Mouse (Mus musculus) kidney, postnatal 0 days (tissue): ENCODE data around the gene Zfhx2. TPM values are rescaled to one million over a fixed set of nuclear protein-coding genes. Genes with fewer than 3 reads are reported as not detected.

Source experiments
- ATAC-seq: fragments of 200-750 bp; cut with Nextera tagmentation; replicated peaks from 2 replicates; pipeline ENCODE4 v1.8.0; 2017; ENCODE audit warnings: low read depth, moderate number of reproducible peaks, moderate TSS enrichment, moderate library complexity; ENCODE audit not compliant: low FRiP score
- DNase-seq: peaks from one replicate; pipeline ENCODE4 v3.0.0-alpha.2; 2016; ENCODE audit warnings: low spot score
- H3K27ac ChIP-seq: fragments of 300-500 bp; sonication (generic); 2 replicates; pipeline ENCODE4 v1.5.1; 2014; ENCODE audit warnings: mild to moderate bottlenecking
- H3K27me3 ChIP-seq: fragments of 300-500 bp; sonication (generic); 2 replicates; pipeline ENCODE4 v1.6.1; 2014; ENCODE audit warnings: low read length, mixed read lengths; ENCODE audit not compliant: insufficient read depth
- H3K36me3 ChIP-seq: fragments of 300-500 bp; sonication (generic); 2 replicates; pipeline ENCODE4 v1.6.1; 2014; ENCODE audit warnings: low read length, mixed read lengths; ENCODE audit not compliant: insufficient read depth
- H3K4me1 ChIP-seq: fragments of 300-500 bp; sonication (generic); replicated peaks from 2 replicates; pipeline ENCODE4 v1.6.1; 2014; ENCODE audit warnings: antibody characterized with exemption, low read length, mixed read lengths; ENCODE audit not compliant: insufficient read depth
- H3K4me2 ChIP-seq: fragments of 300-500 bp; sonication (generic); 2 replicates; pipeline ENCODE4 v1.6.1; 2014; ENCODE audit warnings: mild to moderate bottlenecking, low read length, moderate library complexity, mixed read lengths
- H3K4me3 ChIP-seq: fragments of 300-500 bp; sonication (generic); replicated peaks from 2 replicates; pipeline ENCODE4 v1.5.1; 2014; ENCODE audit warnings: low read depth, low read length
- H3K9ac ChIP-seq: fragments of 300-500 bp; sonication (generic); 2 replicates; pipeline ENCODE4 v1.6.1; 2014; ENCODE audit warnings: low read depth, low read length
- H3K9me3 ChIP-seq: fragments of 300-500 bp; sonication (generic); replicated peaks from 2 replicates; pipeline ENCODE4 v1.6.1; 2016; ENCODE audit warnings: low read length, inconsistent platforms, mixed read lengths
- CTCF ChIP-seq: IDR thresholded peaks from 2 replicates; pipeline ENCODE4 v1.5.1; 2016; ENCODE audit warnings: antibody characterized with exemption, low read depth, mild to moderate bottlenecking, moderate library complexity
- WGBS: fragments of 180-500 bp; shearing (Covaris S2); extraction: QIAGEN DNeasy Blood & Tissue Kit; methylation state at CpG from one replicate; pipeline ENCODE4 v1.1.7; 2014; 5-methylcytosine and 5-hydroxymethylcytosine counted together
- polyA plus RNA-seq: library from polyadenylated mRNA; unstranded; fragments of >200 nt; fragmentation: Nextera tagmentation; extraction: Ambion mirVana; gene quantifications from 2 replicates; pipeline ENCODE4 v1.2.1, GENCODE M21; 2015

Zfhx2 gene
- polyA plus RNA-seq, 1 experiment from 2014 or later, result 2.0 TPM

DNA sequence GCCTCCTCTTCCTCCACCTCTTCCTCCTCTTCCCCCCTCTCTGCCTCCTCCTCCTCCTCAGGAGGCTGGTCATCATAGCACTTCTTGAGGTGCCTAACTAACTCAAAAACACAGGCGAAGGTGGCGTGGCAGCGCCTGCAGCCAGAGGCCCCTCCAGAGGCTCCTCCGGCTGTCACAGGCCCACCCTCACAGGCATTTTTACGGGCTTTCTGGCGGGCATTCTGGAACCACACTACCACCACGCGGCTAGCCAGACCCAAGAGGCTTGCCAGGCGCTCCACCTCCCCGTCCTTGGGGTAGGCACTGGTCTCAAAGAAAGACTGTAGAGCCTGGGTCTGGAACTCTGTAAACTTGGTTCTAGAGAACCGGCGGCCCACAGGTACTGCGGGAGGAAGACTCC is 26.7 kb downstream of the Zfhx2 start:
- no peaks in the 10 kb centered on the region for H3K27me3 ChIP-seq
- H3K4me1 ChIP-seq, result peaks cover 6% of the 10 kb centered on the region; the same call in 1 of the 2 replicates
- no peaks in the 10 kb centered on the region for H3K9me3 ChIP-seq
- 0 out of 2 replicates have a peak, but pooled peaks cover 6% of the 10 kb centered on the region for H3K36me3 ChIP-seq
- H3K9ac ChIP-seq, result no peak overlapping the region
- H3K27ac ChIP-seq, result no peak overlapping the region
- no peak overlapping the region for H3K4me3 ChIP-seq
- DNase-seq (no peak), ATAC-seq (no peak)
- no peak for TF ChIP-seq CTCF
- 92% methylated on average over 13 of the region's 13 CpGs for WGBS
- H3K4me2 ChIP-seq, result no peak overlapping the region

DNA sequence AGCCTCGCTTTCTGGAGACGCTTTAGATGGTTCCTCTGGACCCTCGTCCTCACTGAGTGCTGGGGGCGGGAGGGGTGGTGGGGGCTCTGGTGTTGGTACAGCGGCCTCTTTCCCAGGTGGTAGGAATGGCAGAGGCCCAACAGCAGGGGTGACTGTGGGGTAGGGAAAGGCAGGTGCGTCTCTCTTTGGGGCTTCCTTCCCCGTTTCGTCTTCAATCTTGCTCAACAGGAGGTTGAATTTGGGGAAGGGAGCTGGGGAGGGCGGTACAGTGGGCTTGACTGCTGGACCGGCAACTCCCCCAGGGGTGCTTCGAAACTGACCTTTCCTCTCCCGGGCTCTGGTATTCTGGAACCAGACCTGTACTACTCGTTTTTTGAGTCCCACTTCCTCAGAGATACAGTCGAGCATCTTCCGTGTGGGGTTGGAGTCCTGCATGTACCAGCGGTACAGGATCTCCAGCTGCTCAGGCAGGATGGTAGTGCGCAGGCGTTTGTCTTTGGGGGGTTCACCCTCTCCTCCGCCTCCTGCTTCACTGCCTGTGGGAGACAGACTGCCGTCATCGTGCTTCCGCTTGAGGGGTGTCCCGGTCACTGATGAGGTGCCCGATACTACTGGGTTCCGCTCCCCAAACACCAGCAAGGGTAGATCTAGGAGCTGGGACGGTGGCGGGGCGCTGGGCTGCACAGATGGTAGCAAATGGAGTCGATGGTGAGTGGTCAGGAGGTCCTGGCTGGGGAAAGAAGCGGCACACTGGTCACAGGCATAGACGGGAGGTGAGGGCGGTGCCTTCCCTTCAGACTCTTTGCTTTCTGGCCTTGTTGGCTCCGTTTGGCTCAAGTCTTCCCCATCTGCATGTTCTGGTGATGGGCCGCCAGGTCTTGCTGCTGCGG is 27.4 kb downstream of the Zfhx2 start:
- Histone ChIP-seq H3K9ac (no peak overlapping the region), H3K36me3 (0 out of 2 replicates have a peak, but pooled peaks cover 6% of the 10 kb centered on the region), H3K4me3 (no peak overlapping the region), H3K4me1 (peaks cover 6% of the 10 kb centered on the region; the same call in 1 of the 2 replicates), H3K4me2 (no peak overlapping the region), H3K9me3 (no peaks in the 10 kb centered on the region), H3K27ac (no peak overlapping the region), H3K27me3 (no peaks in the 10 kb centered on the region)
- ATAC-seq (no peak), DNase-seq (no peak)
- 82% methylated on average over 35 of the region's 35 CpGs for WGBS
- no peak for TF ChIP-seq CTCF

DNA sequence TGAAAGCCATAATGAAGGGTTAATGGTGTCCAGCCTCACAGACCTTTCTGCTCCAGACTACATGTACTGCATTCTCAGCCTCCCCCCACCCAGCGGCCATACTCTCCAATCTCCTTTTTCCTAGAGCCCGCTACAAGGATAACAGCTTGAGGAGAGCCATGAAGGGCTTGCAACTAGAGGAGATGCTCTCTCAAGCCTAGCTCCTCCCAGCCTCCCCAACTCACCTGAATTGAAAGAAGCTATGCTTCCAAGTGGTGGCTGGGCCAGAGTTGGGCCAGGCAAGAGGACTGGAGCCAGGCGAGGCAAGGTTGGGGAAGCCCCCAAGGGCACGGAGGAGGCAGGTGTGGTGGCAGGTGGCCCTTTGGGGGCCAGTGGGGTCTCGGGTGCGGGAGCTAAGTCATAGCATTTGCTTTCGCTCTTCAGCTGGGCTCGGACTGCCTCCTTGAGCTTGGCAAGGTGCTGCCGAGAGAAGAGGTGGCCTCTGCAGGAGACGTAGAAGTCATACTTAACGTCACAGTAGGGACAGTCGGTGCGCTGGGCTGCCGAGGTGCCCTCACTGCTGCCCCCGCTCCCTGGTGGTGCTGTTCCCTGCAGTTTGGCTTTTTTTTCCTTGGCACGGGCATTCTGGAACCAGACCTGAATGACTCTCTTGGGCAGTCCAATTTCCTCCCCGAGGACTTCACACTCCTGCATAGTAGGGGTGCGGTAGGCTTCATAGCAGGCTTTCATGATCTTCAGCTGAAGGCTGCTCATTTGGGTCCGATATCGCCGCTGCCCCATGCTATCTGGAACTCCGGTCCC is 28.3 kb downstream of the Zfhx2 start:
- H3K4me1 ChIP-seq, result peaks cover 6% of the 10 kb centered on the region; the same call in 1 of the 2 replicates
- H3K9me3 ChIP-seq, result no peaks in the 10 kb centered on the region
- H3K4me3 ChIP-seq, result no peak overlapping the region
- ATAC-seq (no peak), DNase-seq (no peak)
- 90% methylated on average over 22 of the region's 22 CpGs for WGBS
- H3K4me2 ChIP-seq, result no peak overlapping the region
- H3K9ac ChIP-seq, result no peak overlapping the region
- 0 out of 2 replicates have a peak, but pooled peaks cover 6% of the 10 kb centered on the region for H3K36me3 ChIP-seq
- no peak overlapping the region for H3K27ac ChIP-seq
- no peak for TF ChIP-seq CTCF
- no peaks in the 10 kb centered on the region for H3K27me3 ChIP-seq

DNA sequence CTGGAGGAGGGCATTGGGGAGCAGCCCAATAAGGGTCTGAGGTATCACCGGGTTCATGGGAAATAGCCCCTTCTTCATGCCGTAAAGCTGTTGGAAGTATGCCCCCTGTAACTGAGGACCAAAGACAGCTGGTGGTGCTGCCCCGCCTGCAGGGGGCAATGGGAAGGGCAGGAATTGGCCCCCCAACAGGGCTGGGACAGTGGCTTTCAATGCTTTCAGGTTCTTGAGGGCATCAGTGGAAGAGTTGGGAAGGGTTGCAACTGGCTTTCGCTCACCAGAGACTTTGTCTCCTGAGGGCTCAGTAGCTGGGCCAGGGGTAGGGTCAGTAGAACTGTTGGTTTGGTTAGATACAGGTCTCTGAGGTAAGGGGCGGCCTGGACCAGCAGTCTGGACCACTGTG is 29.0 kb downstream of the Zfhx2 start:
- peak overlapping the region; percentile 21; the same call in 1 of the 2 replicates for H3K4me2 ChIP-seq

DNA sequence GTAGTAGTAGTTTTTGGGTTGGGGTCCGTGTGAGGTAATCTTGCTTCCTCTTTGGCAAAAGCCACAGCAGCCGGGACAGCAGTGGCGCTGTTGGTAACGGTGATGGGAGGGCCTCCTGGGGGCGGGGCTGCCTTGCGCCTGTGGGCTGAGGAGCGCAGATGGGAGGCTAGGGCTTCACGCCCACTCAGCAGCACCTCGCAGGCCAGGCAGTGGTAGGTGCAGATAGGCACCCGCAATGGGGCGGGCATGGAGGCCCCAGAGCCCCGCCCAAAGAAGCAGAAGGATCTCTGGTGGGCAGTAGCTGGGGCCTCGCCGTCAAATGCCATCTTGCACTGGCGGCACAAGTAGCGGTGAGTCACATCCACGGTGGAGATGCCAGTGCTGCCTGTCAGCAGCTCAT is 29.5 kb downstream of the Zfhx2 start:
- Histone ChIP-seq H3K9ac (no peak overlapping the region), H3K27ac (no peak overlapping the region), H3K36me3 (0 out of 2 replicates have a peak, but pooled peaks cover 6% of the 10 kb centered on the region), H3K4me2 (peak overlapping the region; percentile 21; the same call in 1 of the 2 replicates), H3K9me3 (no peaks in the 10 kb centered on the region), H3K4me3 (no peak overlapping the region), H3K27me3 (no peaks in the 10 kb centered on the region), H3K4me1 (peaks cover 6% of the 10 kb centered on the region; the same call in 1 of the 2 replicates)
- DNase-seq (no peak), ATAC-seq (peak; percentile 57; the same call in 1 of the 2 replicates)
- WGBS, result 10% methylated on average over 17 of the region's 17 CpGs
- TF ChIP-seq CTCF, result no peak

More for the DNA sequence above, 29.0 kb downstream of the Zfhx2 start:
- H3K9ac ChIP-seq, result no peak overlapping the region
- no peak overlapping the region for H3K4me3 ChIP-seq
- H3K36me3 ChIP-seq, result 0 out of 2 replicates have a peak, but pooled peaks cover 6% of the 10 kb centered on the region
- TF ChIP-seq CTCF, result no peak
- no peak overlapping the region for H3K27ac ChIP-seq
- no peaks in the 10 kb centered on the region for H3K27me3 ChIP-seq
- no peaks in the 10 kb centered on the region for H3K9me3 ChIP-seq
- H3K4me1 ChIP-seq, result peaks cover 6% of the 10 kb centered on the region; the same call in 1 of the 2 replicates
- 72% methylated on average over 5 of the region's 5 CpGs for WGBS
- ATAC-seq (no peak), DNase-seq (no peak)

DNA sequence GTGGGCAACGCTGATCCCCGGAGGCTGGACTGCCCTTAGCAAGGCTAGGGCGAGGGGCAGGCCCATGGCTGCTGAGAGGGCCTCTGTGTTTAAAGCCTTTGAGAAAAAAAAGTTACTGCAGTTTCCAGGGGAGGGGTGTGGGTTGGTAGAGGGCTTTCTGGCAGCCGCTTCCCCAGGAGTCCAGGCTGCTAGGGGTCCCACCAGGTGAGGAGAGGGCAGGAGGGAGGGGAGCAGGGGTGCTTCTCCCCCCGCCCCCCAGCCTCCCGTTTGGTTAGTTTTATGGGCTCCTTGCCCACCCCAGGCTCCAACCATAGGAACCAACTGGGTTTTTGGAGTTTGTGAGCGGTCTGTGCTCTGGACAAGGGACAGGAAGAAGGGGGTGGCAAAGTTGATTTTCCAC is 30.3 kb downstream of the Zfhx2 start:
- Histone ChIP-seq H3K9ac (no peak overlapping the region), H3K4me1 (peaks cover 6% of the 10 kb centered on the region; the same call in 1 of the 2 replicates), H3K4me3 (no peak overlapping the region), H3K27ac (no peak overlapping the region), H3K4me2 (no peak overlapping the region), H3K27me3 (no peaks in the 10 kb centered on the region), H3K9me3 (no peaks in the 10 kb centered on the region), H3K36me3 (0 out of 2 replicates have a peak, but pooled peaks cover 6% of the 10 kb centered on the region)
- no peak for TF ChIP-seq CTCF
- 50% methylated on average over 7 of the region's 7 CpGs for WGBS
- DNase-seq (no peak), ATAC-seq (no peak)
